Mouse (Mus musculus) neural tube, embryonic 11.5 days (tissue): ENCODE measurements around the gene Ift52. TPM values are rescaled to one million over a fixed set of nuclear protein-coding genes. Genes with fewer than 3 reads are reported as not detected.
A peak's percentile ranks its signal among the peaks of the same experiment; 100 is the strongest.
"Not testable (repeated sequence)": the region's sequence is repeated elsewhere in the genome, so short reads cannot be mapped to it uniquely, and the experiment has no call there.

Experiments
- ATAC-seq: fragments of 200-750 bp; cut with Nextera tagmentation; 2 replicates; pipeline ENCODE4 v1.8.0; 2017; ENCODE audit warnings: moderate number of reproducible peaks, mild to moderate bottlenecking, moderate TSS enrichment, moderate library complexity; ENCODE audit not compliant: insufficient read depth, low FRiP score, low TSS enrichment
- DNase-seq: peaks from one replicate; pipeline ENCODE4 v3.0.0-alpha.2; 2015; ENCODE audit warnings: low spot score
- H3K27ac ChIP-seq: fragments of 300-500 bp; sonication (generic); 2 replicates; pipeline ENCODE4 v1.5.1; 2014; ENCODE audit warnings: low read depth, mild to moderate bottlenecking, low read length
- H3K27me3 ChIP-seq: fragments of 300-500 bp; sonication (generic); 2 replicates; pipeline ENCODE4 v1.6.1; 2014; ENCODE audit warnings: mild to moderate bottlenecking, low read length, mixed read lengths; ENCODE audit not compliant: control insufficient read depth, insufficient read depth
- H3K36me3 ChIP-seq: fragments of 300-500 bp; sonication (generic); 2 replicates; pipeline ENCODE4 v1.6.1; 2014; ENCODE audit warnings: mild to moderate bottlenecking, low read length, moderate library complexity, mixed read lengths; ENCODE audit not compliant: control insufficient read depth, insufficient read depth
- H3K4me1 ChIP-seq: fragments of 300-500 bp; sonication (generic); 2 replicates; pipeline ENCODE4 v1.6.1; 2014; ENCODE audit warnings: low read length, mixed read lengths; ENCODE audit not compliant: control insufficient read depth, insufficient read depth
- H3K4me2 ChIP-seq: fragments of 300-500 bp; sonication (generic); 2 replicates; pipeline ENCODE4 v1.6.1; 2014; ENCODE audit warnings: low read depth, mild to moderate bottlenecking, moderate library complexity
- H3K4me3 ChIP-seq: fragments of 300-500 bp; sonication (generic); 2 replicates; pipeline ENCODE4 v1.5.1; 2014; ENCODE audit warnings: low read depth, low read length
- H3K9ac ChIP-seq: fragments of 300-500 bp; sonication (generic); 2 replicates; pipeline ENCODE4 v1.6.1; 2014; ENCODE audit warnings: mild to moderate bottlenecking, low read length
- H3K9me3 ChIP-seq: fragments of 300-500 bp; sonication (generic); 2 replicates; pipeline ENCODE4 v1.6.1; 2016; ENCODE audit warnings: low read length; ENCODE audit not compliant: control insufficient read depth
- WGBS: fragments of 180-500 bp; shearing (Covaris S2); extraction: QIAGEN DNeasy Blood & Tissue Kit; methylation state at CpG from one replicate; pipeline ENCODE4 v1.1.7; 2014; 5-methylcytosine and 5-hydroxymethylcytosine counted together
- polyA plus RNA-seq: library from polyadenylated mRNA; unstranded; fragments of >200 nt; fragmentation: Nextera tagmentation; extraction: Ambion mirVana; gene quantifications from 2 replicates; pipeline ENCODE4 v1.2.1, GENCODE M21; 2014

Ift52 gene
- polyA plus RNA-seq, 1 experiment from 2014 or later: 55.3 TPM

DNA sequence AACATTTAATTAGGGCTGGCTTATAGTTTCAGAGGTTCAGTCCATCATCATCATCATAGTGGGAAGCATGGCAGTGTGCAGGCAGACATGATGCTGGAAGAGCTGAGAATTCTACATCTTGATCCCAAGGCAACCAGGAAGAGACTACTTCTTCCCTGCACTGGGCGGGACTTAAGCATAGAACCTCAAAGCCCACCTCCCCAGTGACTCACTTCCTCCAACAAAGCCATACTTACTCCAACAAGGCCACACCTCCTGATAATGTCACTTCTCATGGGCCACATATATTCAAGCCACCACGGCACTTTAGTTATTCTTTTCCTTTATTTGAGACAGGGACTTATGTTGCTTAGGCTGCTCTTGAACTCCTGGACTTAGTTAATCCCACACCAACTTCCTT, 32.0 kb downstream of the Ift52 start:
- Histone ChIP-seq H3K4me1 (no peaks in the 10 kb centered on the region), H3K36me3 (peaks cover 4% of the 10 kb centered on the region), H3K9me3 (no peaks in the 10 kb centered on the region), H3K4me2 (no peak overlapping the region), H3K27me3 (no peaks in the 10 kb centered on the region), H3K9ac (no peak overlapping the region), H3K4me3 (no peak overlapping the region), H3K27ac (no peak overlapping the region)
- 93% methylated on average over 2 of the region's 2 CpGs for WGBS
- no peak for ATAC-seq
- no peak for DNase-seq

- peaks cover 8% of the 10 kb centered on the region for H3K4me1 ChIP-seq
- no peaks in the 10 kb centered on the region for H3K36me3 ChIP-seq
- no peak overlapping the region for H3K4me2 ChIP-seq
- ATAC-seq: no peak
- H3K27ac ChIP-seq: no peak overlapping the region
- 65% methylated on average over 1 of the region's 1 CpGs for WGBS
- H3K4me3 ChIP-seq: no peak overlapping the region
- DNase-seq: no peak
- no peak overlapping the region for H3K9ac ChIP-seq
- H3K9me3 ChIP-seq: no peaks in the 10 kb centered on the region
- H3K27me3 ChIP-seq: no peaks in the 10 kb centered on the region
Measured at GRCm38 (mm10) chr2:163051691-163052090, 34.5 kb downstream of the Ift52 start.

DNA sequence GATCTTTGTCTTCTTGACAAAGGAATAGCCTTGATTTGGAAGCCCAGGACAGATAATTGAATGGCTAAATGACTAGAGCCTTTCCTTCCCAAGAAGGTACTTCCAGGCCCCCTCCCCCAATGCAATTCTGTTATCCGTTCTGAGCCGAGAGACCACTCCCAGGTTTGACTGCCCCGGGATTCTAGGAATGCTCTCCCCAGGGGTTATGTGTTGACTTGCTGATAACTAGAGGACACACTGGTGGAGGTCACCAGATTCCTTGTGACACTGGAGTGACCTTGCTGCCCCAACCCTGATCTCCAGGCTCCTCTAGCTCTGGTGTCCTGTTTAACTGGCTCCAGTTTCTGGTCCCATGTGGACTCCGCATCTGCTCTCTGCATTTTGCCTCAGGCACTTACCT, 34.9 kb downstream of the Ift52 start:
- H3K4me1 ChIP-seq: peaks cover 8% of the 10 kb centered on the region
- H3K9ac ChIP-seq: no peak overlapping the region
- no peaks in the 10 kb centered on the region for H3K27me3 ChIP-seq
- H3K9me3 ChIP-seq: no peaks in the 10 kb centered on the region
- DNase-seq (no peak), ATAC-seq (no peak)
- H3K36me3 ChIP-seq: no peaks in the 10 kb centered on the region
- WGBS: 41% methylated on average over 4 of the region's 4 CpGs
- no peak overlapping the region for H3K4me2 ChIP-seq
- H3K4me3 ChIP-seq: no peak overlapping the region
- H3K27ac ChIP-seq: no peak overlapping the region

DNA sequence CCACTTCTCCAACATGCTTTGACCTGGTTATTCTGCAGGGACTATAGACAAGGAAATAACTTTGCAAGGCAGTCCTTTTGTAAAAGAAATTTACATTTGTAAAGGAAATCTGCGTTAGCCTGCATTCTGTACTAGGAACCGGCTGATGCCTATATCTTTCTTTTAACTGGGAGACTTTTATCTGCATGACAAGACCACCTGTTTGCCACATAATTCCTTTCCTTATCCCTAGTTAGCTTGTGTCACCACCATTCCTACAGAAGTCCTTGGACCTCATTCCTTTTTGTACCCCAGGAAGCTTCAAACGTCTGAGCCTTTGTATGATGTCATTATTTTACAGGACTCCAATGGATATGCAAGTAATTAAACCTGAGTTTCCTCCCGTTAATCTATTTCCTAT, 35.7 kb downstream of the Ift52 start:
- no peak overlapping the region for H3K4me2 ChIP-seq
- ATAC-seq: no peak

DNA sequence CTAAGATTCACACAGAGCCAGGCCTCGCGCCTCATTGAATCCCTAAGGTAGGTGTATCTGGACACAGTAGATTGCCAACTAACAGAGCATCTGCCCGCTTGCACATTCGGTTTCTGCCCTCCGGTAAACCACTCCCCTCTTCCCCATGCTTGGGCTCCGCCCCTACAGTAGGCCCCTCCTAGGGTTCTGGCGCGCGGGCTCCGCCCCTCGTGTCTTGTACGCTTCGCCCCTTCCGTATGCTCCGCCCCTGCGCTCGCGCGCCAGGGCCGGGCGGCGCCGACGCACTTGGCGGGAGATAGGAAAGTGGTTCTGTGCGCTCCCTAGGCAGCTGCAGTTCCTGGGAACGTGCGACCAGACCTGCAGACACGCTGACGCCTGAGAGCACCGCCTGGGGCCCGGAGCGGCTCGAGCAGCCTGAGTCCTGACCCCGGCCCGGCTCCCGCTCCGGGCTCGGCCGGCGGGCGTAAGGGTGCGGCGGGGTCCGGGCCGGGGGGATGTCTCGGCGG, 37.2 kb downstream of the Ift52 start, which contains the start of gene Mybl2:
Gene Mybl2, plus strand, starts transcription at position 353 of the 506 bp plus-strand sequence.
- ATAC-seq: peak; percentile 99
- DNase-seq: peak; percentile 97
- Histone ChIP-seq H3K36me3 (no peaks in the 10 kb centered on the region), H3K4me3 (peak within 1 kb of the TSS; percentile 78), H3K27me3 (no peaks in the 10 kb centered on the region), H3K4me2 (peak within 1 kb of the TSS; percentile 99), H3K4me1 (peaks cover 8% of the 10 kb centered on the region), H3K9me3 (no peaks in the 10 kb centered on the region), H3K9ac (peak within 1 kb of the TSS; percentile 75), H3K27ac (0 out of 2 replicates have a peak within 1 kb of the TSS, but pooled peaks have one; percentile 20)
- under 1% methylated on average over 48 of the region's 48 CpGs for WGBS

More for the DNA sequence above, 35.7 kb downstream of the Ift52 start:
- Histone ChIP-seq H3K36me3 (no peaks in the 10 kb centered on the region), H3K4me3 (no peak overlapping the region), H3K9ac (no peak overlapping the region), H3K27me3 (no peaks in the 10 kb centered on the region), H3K4me1 (peaks cover 8% of the 10 kb centered on the region), H3K9me3 (no peaks in the 10 kb centered on the region), H3K27ac (no peak overlapping the region)
- DNase-seq: no peak
- WGBS: 65% methylated on average over 4 of the region's 4 CpGs

- Histone ChIP-seq H3K4me3 (peak overlapping the region; percentile 78), H3K4me2 (peak overlapping the region; percentile 99), H3K27me3 (no peaks in the 10 kb centered on the region), H3K9ac (peak overlapping the region; percentile 75), H3K27ac (0 out of 2 replicates have a peak overlapping the region, but pooled peaks have one; percentile 20), H3K4me1 (peaks cover 10% of the 10 kb centered on the region), H3K9me3 (no peaks in the 10 kb centered on the region), H3K36me3 (no peaks in the 10 kb centered on the region)
- under 1% methylated on average over 35 of the region's 38 CpGs for WGBS
- DNase-seq (peak; percentile 55), ATAC-seq (peak; percentile 41)
Measured at GRCm38 (mm10) chr2:163054891-163055494, 37.8 kb downstream of the Ift52 start.

DNA sequence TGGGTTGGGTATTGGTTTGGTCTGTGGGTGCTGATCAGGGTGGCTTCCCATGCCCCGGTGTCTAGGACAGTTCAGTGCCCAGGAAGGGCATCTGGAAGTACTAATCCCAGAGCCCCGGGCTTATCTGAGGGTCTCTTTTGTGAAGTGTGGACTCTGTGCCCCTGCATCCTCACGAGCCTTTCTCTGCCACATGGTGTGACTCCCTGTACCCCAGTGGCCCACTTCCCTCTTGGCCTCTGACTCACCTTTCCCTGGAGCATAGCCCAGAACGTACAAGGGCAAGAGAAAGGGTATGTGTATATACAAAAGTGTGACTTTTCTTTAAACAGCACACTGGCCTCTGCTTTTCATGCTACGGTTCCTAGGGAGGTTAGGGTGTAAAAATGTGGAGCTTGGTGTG, 38.6 kb downstream of the Ift52 start:
- WGBS: 43% methylated on average over 5 of the region's 5 CpGs

GRCm38 (mm10) chr2:163056584-163056983, 39.4 kb downstream of the Ift52 start:
- H3K36me3 ChIP-seq: no peaks in the 10 kb centered on the region
- no peak overlapping the region for H3K4me2 ChIP-seq
- DNase-seq: no peak
- H3K27me3 ChIP-seq: no peaks in the 10 kb centered on the region
- WGBS: 91% methylated on average over 9 of the region's 9 CpGs
- no peak for ATAC-seq
- H3K4me3 ChIP-seq: no peak overlapping the region
- peaks cover 10% of the 10 kb centered on the region for H3K4me1 ChIP-seq
- no peaks in the 10 kb centered on the region for H3K9me3 ChIP-seq
- no peak overlapping the region for H3K9ac ChIP-seq
- no peak overlapping the region for H3K27ac ChIP-seq

More for the DNA sequence above, 38.6 kb downstream of the Ift52 start:
- Histone ChIP-seq H3K36me3 (no peaks in the 10 kb centered on the region), H3K27ac (no peak overlapping the region), H3K4me3 (peak overlapping the region; percentile 78), H3K9ac (peak overlapping the region; percentile 75), H3K4me2 (peak overlapping the region; percentile 99), H3K27me3 (no peaks in the 10 kb centered on the region), H3K4me1 (peaks cover 10% of the 10 kb centered on the region), H3K9me3 (no peaks in the 10 kb centered on the region)
- no peak for DNase-seq
- no peak for ATAC-seq

- H3K27ac ChIP-seq, ATAC-seq, H3K9ac ChIP-seq, H3K4me1 ChIP-seq, H3K4me2 ChIP-seq, H3K27me3 ChIP-seq, H3K36me3 ChIP-seq, DNase-seq, H3K4me3 ChIP-seq, H3K9me3 ChIP-seq: not testable (repeated sequence)
- 95% methylated on average over 6 of the region's 7 CpGs for WGBS
Measured at GRCm38 (mm10) chr2:163058981-163059380, 41.8 kb downstream of the Ift52 start.
